Mouse (Mus musculus) bone marrow macrophage, adult 2 months (primary cell): ENCODE results near the gene Ppp2r5a. TPM values are rescaled to one million over a fixed set of nuclear protein-coding genes. Genes with fewer than 3 reads are reported as not detected.

Experiments
- H3K27ac ChIP-seq: 2 replicates; pipeline ENCODE4 v1.5.1; 2012; ENCODE audit warnings: low read depth, low read length; ENCODE audit not compliant: insufficient read depth
- H3K4me1 ChIP-seq: 2 replicates; pipeline ENCODE4 v1.6.1; 2012; ENCODE audit warnings: low read length; ENCODE audit not compliant: control insufficient read depth, insufficient read depth
- H3K4me3 ChIP-seq: 2 replicates; pipeline ENCODE4 v1.5.1; 2012; ENCODE audit warnings: mild to moderate bottlenecking, low read length, moderate library complexity; ENCODE audit not compliant: insufficient read depth
- CTCF ChIP-seq: IDR thresholded peaks from 2 replicates; pipeline ENCODE4 v1.5.1; 2012; ENCODE audit warnings: low read depth, mild to moderate bottlenecking, low read length, moderate library complexity
- POLR2A ChIP-seq: IDR thresholded peaks from 2 replicates; pipeline ENCODE4 v1.6.1; 2012; ENCODE audit warnings: mild to moderate bottlenecking, low read depth, low read length, borderline replicate concordance
- polyA plus RNA-seq: library from polyadenylated mRNA; stranded (reverse); fragments of >200 nt; gene quantifications from 2 replicates; pipeline ENCODE4 v1.2.4, GENCODE M21; 2012; ENCODE audit not compliant: missing spikeins, insufficient read depth, insufficient read length

The Ppp2r5a gene
- polyA plus RNA-seq, 1 experiment: 113 TPM

DNA sequence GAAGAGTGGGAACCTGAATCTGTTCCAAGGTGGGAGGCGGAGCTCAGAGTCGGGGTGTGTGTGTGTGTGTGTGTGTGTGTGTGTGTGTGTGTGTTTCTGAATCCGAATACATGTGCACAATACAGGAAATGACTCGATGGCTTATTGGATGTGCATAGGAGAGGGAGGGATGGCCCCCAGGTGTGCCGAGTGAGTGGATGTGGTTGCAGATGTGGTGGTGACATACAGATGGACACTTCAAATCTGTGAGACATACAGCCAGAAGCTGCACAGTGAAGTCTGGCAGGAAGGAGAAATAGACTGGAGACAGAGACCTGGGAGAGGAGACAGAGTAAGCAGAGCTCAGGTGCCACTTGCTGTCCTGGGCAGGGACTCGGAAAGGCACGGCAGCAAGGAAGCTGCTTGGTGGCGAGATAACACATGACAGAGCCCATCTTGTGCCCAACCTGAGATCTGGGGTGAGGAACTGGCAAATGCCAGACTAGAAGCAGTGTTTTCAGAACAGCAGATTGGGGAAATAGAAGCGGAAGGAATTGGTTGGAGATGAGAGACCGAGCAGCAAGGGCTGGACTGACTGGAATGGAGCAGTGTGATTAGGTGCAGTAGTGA lies 1.8 kb upstream of the Ppp2r5a start:
- Histone ChIP-seq H3K4me1 (no peaks in the 10 kb centered on the region), H3K27ac (no peak overlapping the region), H3K4me3 (no peak overlapping the region)
- TF ChIP-seq POLR2A: no peak
- TF ChIP-seq CTCF: no peak

DNA sequence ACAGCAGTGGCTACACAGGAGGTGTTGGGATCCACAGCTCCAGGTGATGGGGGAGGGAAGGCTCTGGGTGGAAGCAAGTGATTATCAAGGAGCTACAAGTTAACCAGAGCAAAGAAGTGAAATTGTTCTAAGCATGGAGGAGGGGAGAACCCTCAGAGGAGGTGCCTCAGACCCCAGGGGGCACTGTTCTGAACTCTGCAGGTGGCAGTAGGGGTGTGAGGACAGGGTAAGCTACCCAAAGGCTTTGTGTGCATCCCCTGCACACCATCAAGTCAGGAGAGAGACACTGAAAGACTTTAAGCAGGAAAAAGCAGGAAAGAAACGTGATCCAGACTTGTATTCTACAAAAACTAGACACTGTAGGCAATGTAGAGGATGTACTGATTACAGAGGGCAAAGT lies 1.2 kb upstream of the Ppp2r5a start:
- TF ChIP-seq POLR2A: no peak
- TF ChIP-seq CTCF: no peak
- no peak overlapping the region for H3K27ac ChIP-seq
- H3K4me3 ChIP-seq: no peak overlapping the region
- H3K4me1 ChIP-seq: no peaks in the 10 kb centered on the region

DNA sequence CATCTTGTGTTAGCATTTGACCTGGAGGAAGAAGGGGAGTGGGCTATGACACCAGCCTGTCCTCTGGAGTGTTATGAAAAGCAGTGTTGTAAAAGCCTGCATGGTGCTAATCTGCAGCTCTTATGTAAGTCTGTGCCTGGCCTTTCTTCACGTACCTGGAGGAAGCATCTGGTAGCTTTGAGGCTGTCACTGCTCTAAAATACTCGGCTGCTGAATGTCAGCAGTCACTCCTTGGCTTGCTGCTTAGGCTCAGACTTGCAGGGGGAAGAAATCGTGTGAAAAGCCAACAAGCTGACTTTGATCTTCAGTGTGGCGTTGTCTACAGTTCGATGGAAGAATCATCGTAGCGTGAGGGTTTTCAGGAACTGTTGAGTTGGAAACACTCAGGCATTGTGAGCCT lies 566 bp downstream of the Ppp2r5a start:
- Histone ChIP-seq H3K4me3 (no peak overlapping the region), H3K4me1 (no peaks in the 10 kb centered on the region), H3K27ac (no peak overlapping the region)
- TF ChIP-seq POLR2A: no peak
- no peak for TF ChIP-seq CTCF

DNA sequence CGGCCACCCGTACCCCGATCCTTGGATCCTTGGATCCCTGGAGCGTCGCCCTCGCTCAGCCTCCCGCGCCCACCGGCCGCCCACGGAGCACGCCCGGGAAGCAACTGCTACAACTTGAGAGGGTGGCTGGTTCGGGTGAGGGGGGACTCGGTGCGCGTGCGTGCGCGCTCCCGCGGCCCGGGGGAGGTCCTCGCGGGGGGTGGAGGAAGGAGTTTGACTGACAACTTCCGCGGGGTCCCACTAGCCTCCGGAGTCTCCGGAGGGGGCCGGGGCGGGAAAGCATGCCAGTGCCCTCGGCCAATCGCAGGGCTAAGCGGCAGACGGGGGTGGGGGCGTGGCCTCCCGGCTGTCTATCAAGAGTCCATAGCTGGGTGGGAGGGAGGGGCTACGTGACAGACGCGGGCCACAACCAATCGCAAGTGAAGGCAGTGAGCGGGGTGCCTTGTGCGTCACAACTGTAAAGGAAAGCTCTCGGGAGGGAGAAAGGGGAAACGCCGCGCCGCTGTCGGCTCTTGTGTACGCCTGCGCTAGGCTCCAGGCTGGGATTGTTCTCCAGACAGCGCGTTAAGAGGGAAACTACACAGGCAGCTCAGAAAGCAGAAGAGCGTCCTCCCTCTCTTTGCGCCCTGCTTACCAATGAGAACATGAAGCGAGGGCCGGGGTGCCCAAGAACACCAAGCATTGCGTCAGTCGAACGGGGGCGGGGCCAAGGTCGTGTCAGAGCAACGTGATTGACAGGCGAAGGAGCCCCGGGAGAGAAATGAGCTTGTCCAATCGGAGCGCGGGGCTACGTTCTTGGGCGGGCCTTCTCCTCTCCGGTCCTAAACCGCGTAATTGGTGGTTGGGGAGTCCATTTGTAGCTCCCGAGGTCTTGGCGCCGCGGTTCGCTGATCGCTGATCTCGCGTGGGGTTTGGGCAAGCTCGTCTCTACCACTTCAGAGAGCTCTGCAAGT lies 5.9 kb downstream of the Ppp2r5a start:
- TF ChIP-seq CTCF (no peak), POLR2A (0 out of 2 replicates have a peak, but pooled peaks have one; percentile 33)
- H3K4me1 ChIP-seq: peaks cover 2% of the 10 kb centered on the region; the same call in 1 of the 2 replicates
- peak overlapping the region; percentile 94 for H3K27ac ChIP-seq
- peak overlapping the region; percentile 99 for H3K4me3 ChIP-seq

DNA sequence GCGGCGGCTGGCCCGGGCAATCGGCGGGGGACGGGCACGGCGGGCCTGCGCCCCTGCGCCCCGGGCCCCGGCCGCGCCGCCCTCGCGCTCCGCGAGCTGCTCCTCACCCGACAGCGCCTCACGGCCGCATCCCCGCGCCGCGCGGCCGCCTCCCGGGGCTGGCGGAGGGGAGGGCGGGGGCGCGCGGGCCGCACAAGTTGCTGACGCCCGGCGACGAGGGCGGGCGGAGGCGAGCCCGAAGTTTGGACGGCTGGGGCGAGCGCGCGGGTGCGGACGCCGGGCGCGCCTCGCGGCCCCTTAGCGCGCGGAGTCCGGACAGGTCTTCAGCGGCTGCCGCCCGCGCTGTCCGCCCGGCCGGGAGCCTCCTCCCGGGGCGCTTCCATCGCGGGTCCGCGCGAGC lies 6.6 kb downstream of the Ppp2r5a start:
- TF ChIP-seq POLR2A: no peak
- no peak for TF ChIP-seq CTCF
- H3K4me1 ChIP-seq: peaks cover 6% of the 10 kb centered on the region
- H3K27ac ChIP-seq: peak overlapping the region; percentile 92
- H3K4me3 ChIP-seq: peak overlapping the region; percentile 99

DNA sequence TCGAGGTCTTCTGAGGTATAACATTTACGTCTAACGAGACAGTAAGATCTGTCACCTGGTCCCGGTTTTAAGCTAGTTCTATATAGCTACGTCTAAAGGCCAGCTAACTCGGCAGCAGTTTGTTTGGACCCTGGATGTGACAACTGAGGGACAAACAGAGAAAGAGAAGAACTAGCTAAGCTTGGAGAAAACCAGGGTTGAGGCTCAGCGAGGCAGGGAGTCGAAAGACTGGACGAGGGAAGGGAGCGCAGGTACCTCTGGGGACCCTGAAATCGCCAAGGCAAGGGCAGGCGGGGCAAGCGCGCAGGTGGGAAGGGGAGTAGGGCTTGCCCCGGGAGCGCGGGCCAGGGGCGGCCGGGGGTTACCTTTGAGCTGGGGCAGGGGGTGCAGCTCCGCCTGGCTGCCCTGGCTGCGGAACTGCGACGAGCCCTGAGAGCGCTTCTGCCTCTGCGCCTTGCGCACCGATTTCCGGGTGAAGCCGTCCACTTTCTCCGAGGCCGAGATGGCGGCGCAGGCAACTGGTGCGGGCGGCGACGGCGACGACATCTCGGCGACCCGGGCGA lies 7.1 kb downstream of the Ppp2r5a start:
- no peak for TF ChIP-seq CTCF
- TF ChIP-seq POLR2A: no peak

DNA sequence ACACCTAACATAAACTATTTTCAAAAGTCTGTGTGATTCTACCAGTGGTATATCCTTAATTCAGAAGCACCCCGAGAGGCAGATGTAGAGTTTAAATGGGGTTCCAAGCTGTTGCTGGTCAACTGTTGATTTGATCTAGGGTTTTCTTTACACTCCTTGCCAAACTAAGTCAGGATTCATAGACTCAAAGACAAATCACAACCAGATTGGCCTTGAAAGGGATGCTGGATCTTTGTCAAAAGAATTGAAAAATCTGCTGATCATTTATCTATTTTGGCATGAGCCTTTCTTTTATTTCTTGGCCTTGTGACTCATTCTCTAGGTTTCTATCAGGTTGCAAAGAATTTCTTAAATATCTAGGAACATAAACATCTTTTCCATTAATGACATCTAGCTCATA lies 7.9 kb downstream of the Ppp2r5a start:
- peak overlapping the region; percentile 72 for H3K27ac ChIP-seq
- H3K4me3 ChIP-seq: peak overlapping the region; percentile 99
- TF ChIP-seq POLR2A: no peak
- no peak for TF ChIP-seq CTCF
- H3K4me1 ChIP-seq: peaks cover 9% of the 10 kb centered on the region

More for the DNA sequence above, 7.1 kb downstream of the Ppp2r5a start:
- Histone ChIP-seq H3K27ac (peak overlapping the region; percentile 72), H3K4me3 (peak overlapping the region; percentile 99), H3K4me1 (peaks cover 9% of the 10 kb centered on the region)

DNA sequence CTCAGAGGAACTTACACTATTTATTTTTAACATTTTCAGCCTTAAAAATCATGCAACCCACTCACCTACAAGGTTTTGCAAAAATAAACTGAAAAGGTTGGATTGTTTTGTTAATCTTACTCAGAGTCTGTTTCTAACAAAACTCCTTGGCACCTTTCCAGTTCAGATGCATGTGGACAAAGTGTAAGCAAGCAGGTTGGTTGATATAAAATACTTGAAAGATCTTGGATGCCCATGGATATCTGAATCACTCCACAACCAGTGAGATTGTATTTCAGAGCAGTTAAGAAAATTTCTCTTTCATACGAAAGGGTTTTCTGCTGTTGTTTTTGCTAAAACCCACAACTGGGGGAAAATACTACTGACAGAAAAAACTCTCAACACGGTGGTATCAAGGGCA lies 8.9 kb downstream of the Ppp2r5a start:
- Histone ChIP-seq H3K4me3 (peak overlapping the region; percentile 39), H3K27ac (no peak overlapping the region), H3K4me1 (peaks cover 9% of the 10 kb centered on the region)
- TF ChIP-seq POLR2A: no peak

DNA sequence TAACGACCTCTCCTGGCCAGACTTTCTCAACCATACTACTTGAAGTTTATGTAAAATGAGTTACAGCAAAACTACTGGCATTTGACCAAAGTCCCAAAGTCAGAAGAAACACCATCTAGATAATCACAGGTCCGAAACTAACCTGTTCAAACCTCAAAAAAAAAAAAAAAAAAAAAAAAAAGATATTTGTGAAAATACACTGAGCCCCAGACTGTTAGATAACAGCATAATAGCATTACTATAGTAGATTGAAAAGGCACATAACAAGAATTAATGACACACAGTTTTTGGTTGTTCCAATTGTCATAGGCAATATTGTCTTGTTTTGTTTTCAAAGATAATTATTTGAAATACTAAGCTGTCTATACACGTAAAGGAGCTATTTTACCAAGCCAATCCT lies 9.5 kb downstream of the Ppp2r5a start:
- Histone ChIP-seq H3K4me3 (no peak overlapping the region), H3K4me1 (peaks cover 9% of the 10 kb centered on the region), H3K27ac (no peak overlapping the region)
- no peak for TF ChIP-seq POLR2A
- no peak for TF ChIP-seq CTCF

DNA sequence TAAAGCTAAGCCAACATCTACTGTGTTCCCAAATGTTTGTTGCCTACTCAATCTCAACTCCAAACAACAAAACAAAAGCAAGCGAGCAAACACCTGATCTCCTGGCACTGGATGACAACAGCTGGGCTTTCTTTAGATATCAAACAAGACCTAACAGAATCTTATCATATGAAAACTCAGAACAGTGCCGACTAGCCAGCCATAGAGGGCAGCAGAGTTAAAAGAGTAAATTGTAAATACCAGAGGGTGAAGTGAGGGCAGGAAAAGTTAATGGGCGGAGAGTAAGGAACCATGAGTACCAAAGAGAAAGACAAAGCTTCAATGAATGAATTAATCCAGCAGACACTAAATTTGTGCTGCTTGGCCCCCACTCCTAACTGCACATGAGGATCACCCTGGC lies 11.8 kb downstream of the Ppp2r5a start:
- Histone ChIP-seq H3K4me1 (peaks cover 9% of the 10 kb centered on the region), H3K4me3 (no peak overlapping the region), H3K27ac (no peak overlapping the region)
- TF ChIP-seq POLR2A (no peak), CTCF (no peak)
